Mouse (Mus musculus) erythroblast, embryonic 14.5 days (primary cell): ENCODE results near the gene Klf1.

Experiments
- GATA1 ChIP-seq: IDR thresholded peaks from 2 replicates; pipeline ENCODE4 v1.6.1; 2012; ENCODE audit warnings: low read length, inconsistent platforms, mixed read lengths
- TAL1 ChIP-seq: IDR thresholded peaks from 3 replicates; pipeline ENCODE4 v1.6.1; 2012; ENCODE audit warnings: low read length, inconsistent platforms, mixed read lengths

DNA sequence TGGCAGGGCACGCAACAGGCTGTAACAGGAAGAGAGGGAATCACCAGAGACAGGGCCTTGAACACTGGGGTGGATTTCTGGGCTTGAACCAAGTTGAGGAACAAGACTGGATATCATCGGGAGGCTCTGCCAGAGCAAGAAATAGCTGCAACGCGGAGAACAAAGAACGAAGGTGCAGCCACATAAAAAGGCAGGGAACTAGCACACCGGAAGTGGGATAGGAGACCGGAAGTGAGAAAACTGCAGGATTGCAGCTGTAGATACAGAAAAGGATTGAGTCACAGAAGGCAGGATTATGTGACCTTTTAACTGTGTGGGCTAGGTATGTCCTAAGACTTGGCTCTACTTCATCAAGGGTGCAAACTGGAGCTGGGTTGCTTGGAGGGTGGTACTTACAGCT lies 2.6 kb downstream of the Klf1 start:
- TF ChIP-seq TAL1: no peak
- no peak for TF ChIP-seq GATA1
